Mouse (Mus musculus): ENCODE measurements around the gene Wwc2.

DNA sequence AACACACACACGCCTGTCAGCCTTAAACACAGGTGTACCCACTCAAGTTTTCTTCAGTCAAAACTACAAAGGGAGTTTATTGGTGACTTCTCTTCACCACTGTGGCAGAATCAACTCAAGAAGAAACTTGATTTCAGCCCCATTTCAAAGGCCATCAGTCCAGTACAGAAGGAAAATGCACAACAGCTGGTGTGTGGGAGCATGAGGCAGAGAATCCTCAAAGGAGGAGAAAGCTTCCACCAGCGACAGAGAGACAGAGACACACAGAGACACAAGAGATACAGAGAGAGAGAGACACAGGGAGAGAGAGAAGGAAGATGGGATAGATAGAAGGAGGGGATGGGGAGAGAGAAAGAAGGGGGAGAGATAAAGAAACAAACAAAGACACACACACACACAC is 188.4 kb downstream of the Wwc2 start:
- TF ChIP-seq CTCF (IDR thresholded peaks at IDR 0.05; ENCODE audit: borderline replicate concordance, insufficient read depth, low read length) (no peak), POLR2A (IDR thresholded peaks at IDR 0.05; ENCODE audit: low read depth, low read length) (no peak)
